Mouse (Mus musculus): ENCODE measurements around the gene Mpc1.

GRCm38 (mm10) chr17:8235743-8236142 is 47.0 kb upstream of the Mpc1 start, which contains the start of gene Ccr6:
- TF ChIP-seq GATA1 (IDR thresholded peaks at IDR 0.05; ENCODE audit: borderline replicate concordance, low read length), result no peak
- no peak for TF ChIP-seq FLI1 (IDR thresholded peaks at IDR 0.05; ENCODE audit: low read length)

Data from megakaryocyte, embryonic 14.5 days (primary cell).